Mouse (Mus musculus) forebrain, embryonic 12.5 days (tissue): ENCODE measurements around the gene Wasl. TPM values are rescaled to one million over a fixed set of nuclear protein-coding genes. Genes with fewer than 3 reads are reported as not detected.

ENCODE experiments used
- ATAC-seq: fragments of 200-750 bp; cut with Nextera tagmentation; 2 replicates; pipeline ENCODE4 v1.8.0; 2017; ENCODE audit warnings: moderate TSS enrichment; ENCODE audit not compliant: low FRiP score
- H3K27ac ChIP-seq: fragments of 300-500 bp; sonication (generic); 2 replicates; pipeline ENCODE4 v1.5.1; 2016; ENCODE audit warnings: mild to moderate bottlenecking
- H3K27me3 ChIP-seq: fragments of 300-500 bp; sonication (generic); 2 replicates; pipeline ENCODE4 v1.6.1; 2016; ENCODE audit warnings: mild to moderate bottlenecking
- H3K36me3 ChIP-seq: fragments of 300-500 bp; sonication (generic); replicated peaks from 2 replicates; pipeline ENCODE4 v1.6.1; 2016; ENCODE audit warnings: mild to moderate bottlenecking
- H3K4me1 ChIP-seq: fragments of 300-500 bp; sonication (generic); 2 replicates; pipeline ENCODE4 v1.6.1; 2016
- H3K4me2 ChIP-seq: fragments of 300-500 bp; sonication (generic); 2 replicates; pipeline ENCODE4 v1.6.1; 2016; ENCODE audit warnings: mild to moderate bottlenecking, moderate library complexity
- H3K4me3 ChIP-seq: fragments of 300-500 bp; sonication (generic); replicated peaks from 2 replicates; pipeline ENCODE4 v1.5.1; 2016; ENCODE audit warnings: mild to moderate bottlenecking
- H3K9ac ChIP-seq: fragments of 300-500 bp; sonication (generic); 2 replicates; pipeline ENCODE4 v1.6.1; 2016; ENCODE audit warnings: mild to moderate bottlenecking
- H3K9me3 ChIP-seq: fragments of 300-500 bp; sonication (generic); 2 replicates; pipeline ENCODE4 v1.6.1; 2016
- WGBS: fragments of 180-500 bp; shearing (Covaris S2); methylation state at CpG from one replicate; pipeline ENCODE4 v1.1.7; 2016; 5-methylcytosine and 5-hydroxymethylcytosine counted together
- polyA plus RNA-seq: library from polyadenylated mRNA; unstranded; fragments of >200 nt; fragmentation: Nextera tagmentation; extraction: Ambion mirVana; gene quantifications from 2 replicates; pipeline ENCODE4 v1.2.1, GENCODE M21; 2016

The Wasl gene
- polyA plus RNA-seq, result 81.9 and 82.5 TPM in 2 replicates

DNA sequence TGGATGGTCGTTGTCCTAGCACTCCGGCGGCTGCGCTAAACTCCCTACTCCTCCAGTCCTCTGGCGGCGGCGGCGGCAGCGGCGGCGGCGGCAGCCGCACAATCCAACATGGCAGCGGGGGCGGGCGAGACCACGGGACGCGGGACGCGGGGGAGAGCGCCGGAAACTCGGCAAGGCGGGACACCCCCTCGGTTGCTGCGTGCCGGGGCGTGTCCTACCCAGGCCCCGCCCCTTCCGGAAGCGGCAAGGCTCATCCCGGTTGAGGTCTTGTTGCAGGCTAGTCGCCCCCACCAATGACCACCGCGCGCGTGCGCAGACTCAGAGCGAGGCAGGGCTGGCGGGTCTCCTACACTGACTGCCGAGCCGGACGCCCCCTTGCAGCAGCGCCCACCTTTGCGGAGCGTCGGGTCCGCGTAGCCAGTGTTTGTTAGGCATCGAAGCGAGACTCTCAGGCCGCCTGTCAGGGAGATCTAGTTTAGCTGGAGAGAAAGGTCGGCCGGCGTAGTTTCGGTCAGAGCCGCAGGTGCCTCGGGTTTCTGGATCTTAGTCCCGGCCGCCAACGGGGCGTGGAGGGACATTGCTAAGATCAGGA is at the start of gene Wasl:
Wasl (minus strand) TSS at position 143 of the 592 bp plus-strand sequence.
- no peaks in the 10 kb centered on the region for H3K9me3 ChIP-seq
- H3K36me3 ChIP-seq, result no peaks in the 10 kb centered on the region
- H3K27me3 ChIP-seq, result no peaks in the 10 kb centered on the region
- peak within 1 kb of the TSS; percentile 97 for H3K4me3 ChIP-seq
- peak; percentile 98 for ATAC-seq
- WGBS, result under 1% methylated on average over 63 of the region's 63 CpGs
- H3K9ac ChIP-seq, result peak within 1 kb of the TSS; percentile 95
- H3K4me1 ChIP-seq, result peaks cover 13% of the 10 kb centered on the region
- peak within 1 kb of the TSS; percentile 86 for H3K4me2 ChIP-seq
- H3K27ac ChIP-seq, result peak within 1 kb of the TSS; percentile 98

DNA sequence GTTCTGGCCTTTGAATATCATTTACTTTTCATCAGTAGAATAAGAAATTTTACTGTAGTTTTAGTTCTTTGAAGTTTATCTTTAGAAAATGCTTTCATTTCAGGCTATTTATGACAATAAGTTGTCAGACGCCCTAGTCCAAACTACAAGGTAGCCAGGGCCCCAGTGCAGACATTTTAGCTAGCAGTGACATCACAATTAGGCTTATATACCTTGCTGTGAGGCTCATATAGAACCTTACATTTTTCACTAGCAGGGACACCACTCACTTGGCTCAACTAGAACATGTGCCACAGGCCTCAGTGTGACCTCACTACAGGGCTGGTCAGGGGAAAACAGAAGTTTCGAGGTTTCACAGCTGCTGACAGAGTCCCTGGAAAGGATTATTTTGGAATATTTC is 42.7 kb upstream of the Wasl start:
- no peak for ATAC-seq
- 88% methylated on average over 2 of the region's 2 CpGs for WGBS
- Histone ChIP-seq H3K9me3 (no peaks in the 10 kb centered on the region), H3K27me3 (no peaks in the 10 kb centered on the region), H3K9ac (no peak overlapping the region), H3K36me3 (no peaks in the 10 kb centered on the region), H3K4me2 (no peak overlapping the region), H3K27ac (no peak overlapping the region), H3K4me3 (no peak overlapping the region), H3K4me1 (no peaks in the 10 kb centered on the region)

DNA sequence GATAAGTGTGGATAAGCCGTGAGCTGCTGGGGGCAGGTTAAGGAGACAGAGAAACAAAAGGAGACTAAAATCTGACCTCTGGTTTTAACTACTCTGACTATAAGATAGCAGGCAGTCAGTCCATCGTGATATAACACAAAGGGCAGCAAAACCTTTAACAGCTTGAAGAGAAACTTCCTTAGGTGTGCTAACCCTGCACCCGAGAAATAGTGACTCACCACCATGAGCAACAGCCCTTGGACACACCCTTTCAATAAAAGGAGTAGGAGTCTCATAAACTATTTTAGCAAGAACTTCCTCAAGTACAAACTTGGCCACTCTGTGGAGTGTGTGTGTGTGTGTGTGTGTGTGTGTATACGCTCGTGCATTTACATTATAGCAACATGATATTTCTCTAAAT is 42.3 kb upstream of the Wasl start:
- H3K27me3 ChIP-seq, result no peaks in the 10 kb centered on the region
- no peaks in the 10 kb centered on the region for H3K4me1 ChIP-seq
- no peaks in the 10 kb centered on the region for H3K36me3 ChIP-seq
- no peak overlapping the region for H3K9ac ChIP-seq
- no peak for ATAC-seq
- H3K4me3 ChIP-seq, result no peak overlapping the region
- no peak overlapping the region for H3K4me2 ChIP-seq
- WGBS, result 86% methylated on average over 5 of the region's 5 CpGs
- H3K9me3 ChIP-seq, result no peaks in the 10 kb centered on the region
- H3K27ac ChIP-seq, result no peak overlapping the region

DNA sequence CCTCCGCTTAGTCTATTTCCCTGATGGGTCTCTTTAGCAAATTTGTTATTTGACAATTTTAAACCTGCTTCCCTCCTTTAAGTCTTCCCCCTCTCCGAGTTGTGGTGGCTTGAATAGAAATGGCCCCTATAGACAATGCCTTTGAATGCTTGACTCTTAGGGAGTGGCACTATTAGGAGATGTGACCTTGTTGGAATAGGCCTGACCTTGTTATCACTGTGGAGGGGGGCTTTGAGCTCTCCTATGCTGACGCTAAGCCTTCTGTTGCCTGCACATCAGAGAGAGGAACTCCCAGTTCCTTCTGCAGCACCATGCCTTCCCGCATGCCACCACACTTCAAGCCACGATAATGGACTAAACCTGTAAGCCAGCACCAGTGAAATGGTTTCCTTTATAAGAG is 32.4 kb upstream of the Wasl start:
- no peak overlapping the region for H3K4me3 ChIP-seq
- H3K36me3 ChIP-seq, result no peaks in the 10 kb centered on the region
- H3K27ac ChIP-seq, result no peak overlapping the region
- no peak overlapping the region for H3K4me2 ChIP-seq
- WGBS, result 88% methylated on average over 5 of the region's 5 CpGs
- no peaks in the 10 kb centered on the region for H3K9me3 ChIP-seq
- H3K27me3 ChIP-seq, result no peaks in the 10 kb centered on the region
- ATAC-seq, result no peak
- H3K4me1 ChIP-seq, result no peaks in the 10 kb centered on the region
- H3K9ac ChIP-seq, result no peak overlapping the region

DNA sequence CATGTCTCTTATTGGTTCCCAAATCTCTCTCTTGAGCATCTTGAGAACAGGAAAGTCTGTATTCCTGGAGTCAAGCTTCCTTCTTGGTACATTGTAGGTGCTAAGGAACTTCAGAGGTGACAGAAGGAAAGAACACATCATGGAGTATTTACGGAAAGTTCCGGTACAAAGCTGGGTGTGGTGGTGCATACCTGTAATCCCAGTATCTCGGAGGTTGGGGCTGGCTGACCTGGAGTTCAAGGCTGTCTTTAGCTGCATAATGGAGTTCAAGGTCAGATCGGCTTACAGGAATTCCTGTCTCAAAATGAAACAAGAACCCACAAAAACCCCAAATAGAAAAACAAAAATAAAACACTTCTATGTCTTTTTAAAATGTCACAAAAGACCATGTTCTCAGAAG is 31.3 kb upstream of the Wasl start:
- no peaks in the 10 kb centered on the region for H3K36me3 ChIP-seq
- no peak overlapping the region for H3K9ac ChIP-seq
- no peaks in the 10 kb centered on the region for H3K9me3 ChIP-seq
- no peaks in the 10 kb centered on the region for H3K4me1 ChIP-seq
- WGBS, result 79% methylated on average over 4 of the region's 4 CpGs
- no peaks in the 10 kb centered on the region for H3K27me3 ChIP-seq
- H3K27ac ChIP-seq, result no peak overlapping the region
- ATAC-seq, result no peak
- no peak overlapping the region for H3K4me2 ChIP-seq
- no peak overlapping the region for H3K4me3 ChIP-seq

DNA sequence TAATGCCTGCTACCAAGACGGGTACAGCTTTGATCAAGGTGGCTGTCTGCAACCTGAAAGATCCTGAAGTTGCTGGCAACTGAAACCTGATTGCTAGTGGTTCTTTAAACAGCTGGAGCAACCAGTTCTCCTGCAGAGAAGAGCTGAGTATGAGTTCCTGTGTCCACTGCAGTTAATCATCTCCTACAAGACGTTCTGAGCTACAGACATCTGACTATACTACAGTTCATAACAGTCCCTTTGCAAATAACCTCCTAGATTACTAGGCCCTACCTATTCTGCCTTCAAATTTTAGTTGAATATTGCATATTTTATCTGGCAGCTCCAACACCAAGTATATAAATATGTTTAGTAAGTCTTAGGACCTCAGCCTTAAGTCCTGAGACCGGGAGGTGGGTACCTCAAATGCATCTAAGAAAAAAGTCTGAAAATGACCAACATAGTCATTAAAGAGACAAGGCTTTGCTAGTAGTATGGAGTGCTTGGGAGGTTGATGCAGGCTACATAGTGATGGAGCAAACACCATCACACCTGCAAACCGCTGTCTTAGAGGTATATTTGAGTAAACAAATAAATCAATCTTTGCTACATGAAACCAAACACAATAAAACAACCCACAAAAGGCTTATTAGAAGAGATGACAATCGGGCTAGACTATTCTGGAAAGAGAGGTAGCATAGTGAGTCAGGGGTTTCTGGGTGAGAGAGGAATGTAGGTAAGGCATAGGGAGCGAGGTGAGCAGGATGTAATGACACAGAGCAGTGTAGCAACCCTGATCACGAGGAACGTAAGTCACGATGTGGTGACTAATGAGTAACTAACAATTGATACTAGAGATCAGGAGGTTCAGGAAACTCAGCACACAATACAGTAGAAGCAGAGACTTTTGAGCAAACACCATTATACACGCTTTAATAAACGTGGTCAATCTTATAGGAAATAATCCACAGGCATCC is 29.9 kb upstream of the Wasl start:
- Histone ChIP-seq H3K4me3 (no peak overlapping the region), H3K36me3 (no peaks in the 10 kb centered on the region), H3K4me2 (no peak overlapping the region), H3K27ac (no peak overlapping the region), H3K9ac (no peak overlapping the region), H3K27me3 (no peaks in the 10 kb centered on the region), H3K4me1 (no peaks in the 10 kb centered on the region), H3K9me3 (no peaks in the 10 kb centered on the region)
- no peak for ATAC-seq
- 89% methylated on average over 11 of the region's 11 CpGs for WGBS

DNA sequence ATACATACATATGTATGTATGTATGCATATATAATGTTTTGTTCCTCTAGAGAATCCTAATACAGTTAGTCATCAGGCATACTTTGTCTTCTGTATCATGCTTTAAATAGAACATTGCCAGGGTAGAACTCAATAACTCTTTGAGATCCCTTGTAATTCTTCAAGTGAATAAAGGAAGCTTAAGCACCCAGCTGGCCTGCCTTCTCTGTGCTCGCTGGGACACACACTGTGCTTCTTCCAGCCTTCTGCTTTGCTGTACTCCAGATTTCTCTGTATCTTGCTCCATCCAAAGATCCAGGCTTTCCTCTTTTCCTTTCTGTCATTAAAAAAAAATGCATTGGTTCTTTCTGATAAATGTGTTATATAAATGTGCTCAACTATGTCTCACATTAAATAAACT is 23.1 kb upstream of the Wasl start:
- Histone ChIP-seq H3K4me3 (no peak overlapping the region), H3K27ac (no peak overlapping the region), H3K4me2 (no peak overlapping the region), H3K9me3 (no peaks in the 10 kb centered on the region), H3K36me3 (no peaks in the 10 kb centered on the region), H3K9ac (no peak overlapping the region), H3K4me1 (no peaks in the 10 kb centered on the region), H3K27me3 (no peaks in the 10 kb centered on the region)
- 38% methylated on average over 1 of the region's 1 CpGs for WGBS
- no peak for ATAC-seq

DNA sequence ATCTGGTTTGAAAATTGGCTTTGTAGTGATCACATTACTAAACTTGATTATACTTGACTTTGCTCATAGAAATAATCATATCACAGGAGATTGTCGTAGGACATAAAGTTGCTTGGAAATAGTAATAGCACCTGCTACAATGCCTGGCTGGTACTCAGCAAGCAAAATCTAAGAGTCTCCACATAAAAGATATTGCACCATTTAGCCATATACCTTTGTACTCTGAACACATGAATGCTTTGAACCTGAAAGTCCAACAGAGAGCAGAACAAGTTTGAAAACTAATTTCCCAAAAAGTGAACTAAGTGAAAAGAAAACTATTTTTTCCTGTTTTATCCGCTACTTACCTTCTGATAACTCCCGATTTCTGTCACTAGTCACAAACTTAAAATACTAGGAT is 18.3 kb upstream of the Wasl start:
- Histone ChIP-seq H3K27me3 (no peaks in the 10 kb centered on the region), H3K9ac (no peak overlapping the region), H3K27ac (no peak overlapping the region), H3K9me3 (no peaks in the 10 kb centered on the region), H3K4me3 (no peak overlapping the region), H3K36me3 (no peaks in the 10 kb centered on the region), H3K4me2 (no peak overlapping the region), H3K4me1 (no peaks in the 10 kb centered on the region)
- WGBS, result 92% methylated on average over 3 of the region's 3 CpGs
- ATAC-seq, result no peak

DNA sequence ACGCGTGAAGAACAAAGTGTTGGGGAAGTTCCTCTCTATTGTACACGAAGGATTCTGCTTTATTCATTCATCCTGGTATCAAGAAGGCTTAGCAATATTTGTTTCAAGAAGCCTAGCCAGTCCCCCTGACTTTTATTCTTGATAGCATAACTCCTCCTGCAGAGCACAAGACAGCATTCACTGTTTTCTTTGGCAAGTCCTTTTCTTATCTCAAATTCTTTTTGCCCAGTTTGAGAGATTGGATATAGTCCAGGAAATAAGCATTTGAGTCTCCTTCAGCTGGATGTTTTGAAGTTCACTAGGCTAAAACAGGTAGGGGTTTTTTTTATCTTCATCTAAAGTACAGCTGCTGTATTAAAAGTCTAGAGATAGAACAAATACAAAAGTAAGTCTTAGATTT is 3.0 kb upstream of the Wasl start:
- no peak overlapping the region for H3K4me2 ChIP-seq
- no peaks in the 10 kb centered on the region for H3K36me3 ChIP-seq
- H3K9me3 ChIP-seq, result no peaks in the 10 kb centered on the region
- ATAC-seq, result no peak
- peaks cover 4% of the 10 kb centered on the region; the same call in 1 of the 2 replicates for H3K4me1 ChIP-seq
- no peak overlapping the region for H3K9ac ChIP-seq
- H3K27me3 ChIP-seq, result no peaks in the 10 kb centered on the region
- 78% methylated on average over 3 of the region's 3 CpGs for WGBS
- no peak overlapping the region for H3K27ac ChIP-seq
- no peak overlapping the region for H3K4me3 ChIP-seq

DNA sequence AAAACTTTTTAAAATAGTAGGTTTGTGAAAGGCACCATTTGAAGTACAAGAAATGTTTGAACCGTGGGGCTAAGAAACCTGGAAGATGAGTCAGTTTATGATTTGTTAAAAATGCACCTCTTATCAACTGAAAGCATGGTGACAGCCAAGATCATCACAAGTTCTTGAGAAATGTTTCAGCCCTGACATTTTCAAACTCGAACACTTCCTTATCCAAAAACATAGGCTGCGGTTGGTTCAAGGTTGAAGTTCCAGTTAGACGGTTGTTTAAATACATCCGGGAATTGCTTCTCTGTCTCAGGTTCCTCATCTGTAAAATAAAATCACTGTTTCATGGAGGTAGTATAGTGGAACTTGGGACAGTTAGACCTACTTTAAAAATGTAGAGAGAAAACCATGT is 1.4 kb upstream of the Wasl start:
- Histone ChIP-seq H3K4me2 (no peak overlapping the region), H3K27me3 (no peaks in the 10 kb centered on the region), H3K27ac (no peak overlapping the region), H3K36me3 (no peaks in the 10 kb centered on the region), H3K9me3 (no peaks in the 10 kb centered on the region), H3K4me3 (no peak overlapping the region), H3K4me1 (peaks cover 13% of the 10 kb centered on the region), H3K9ac (no peak overlapping the region)
- ATAC-seq, result no peak
- 93% methylated on average over 5 of the region's 5 CpGs for WGBS

DNA sequence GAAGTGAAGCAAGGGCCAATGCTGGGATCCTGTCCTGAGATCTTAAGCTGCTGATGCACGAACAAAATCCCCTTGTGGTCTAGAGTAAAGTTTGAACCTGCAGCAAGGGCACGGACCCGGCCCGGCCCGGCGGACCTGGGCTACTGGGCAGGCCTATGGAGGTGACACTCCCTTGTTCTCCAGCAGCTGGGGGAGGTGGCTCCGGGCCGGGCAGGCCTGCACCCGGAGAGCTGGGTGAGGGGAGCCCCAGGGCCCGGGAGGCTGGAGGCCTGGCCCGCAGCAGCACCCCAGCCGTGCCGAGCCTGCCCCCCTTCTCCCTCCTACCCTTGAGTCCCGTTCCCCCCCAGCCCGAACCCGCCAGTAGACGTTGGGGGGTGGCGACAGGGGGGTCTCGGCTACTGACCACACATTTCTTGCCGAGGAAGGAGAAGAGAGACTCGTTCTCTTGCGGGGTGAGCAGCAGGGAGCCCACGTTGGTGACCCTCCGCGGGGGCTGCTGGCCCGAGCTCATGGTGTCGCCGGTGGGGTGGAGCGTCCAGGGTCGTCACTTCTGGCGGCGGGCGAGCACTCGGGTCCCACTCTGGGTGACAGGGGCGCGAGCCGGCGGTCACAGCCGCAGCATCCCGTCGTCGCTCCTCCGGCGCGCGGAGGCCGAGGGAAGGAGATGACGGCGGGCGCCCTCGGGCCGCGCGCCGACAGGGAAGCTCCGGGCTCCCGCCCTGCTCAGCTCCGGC is 509 bp downstream of the Wasl start:
- under 1% methylated on average over 56 of the region's 58 CpGs for WGBS
- H3K9me3 ChIP-seq, result no peaks in the 10 kb centered on the region
- peak overlapping the region; percentile 98 for H3K27ac ChIP-seq
- peak overlapping the region; percentile 95 for H3K9ac ChIP-seq
- H3K36me3 ChIP-seq, result no peaks in the 10 kb centered on the region
- H3K4me2 ChIP-seq, result peak overlapping the region; percentile 86
- H3K27me3 ChIP-seq, result no peaks in the 10 kb centered on the region
- peak overlapping the region; percentile 97 for H3K4me3 ChIP-seq
- peaks cover 13% of the 10 kb centered on the region for H3K4me1 ChIP-seq
- ATAC-seq, result peak; percentile 68
